24 mouse cellular contexts compared by ENCODE assay signal in the genomic region with DNA sequence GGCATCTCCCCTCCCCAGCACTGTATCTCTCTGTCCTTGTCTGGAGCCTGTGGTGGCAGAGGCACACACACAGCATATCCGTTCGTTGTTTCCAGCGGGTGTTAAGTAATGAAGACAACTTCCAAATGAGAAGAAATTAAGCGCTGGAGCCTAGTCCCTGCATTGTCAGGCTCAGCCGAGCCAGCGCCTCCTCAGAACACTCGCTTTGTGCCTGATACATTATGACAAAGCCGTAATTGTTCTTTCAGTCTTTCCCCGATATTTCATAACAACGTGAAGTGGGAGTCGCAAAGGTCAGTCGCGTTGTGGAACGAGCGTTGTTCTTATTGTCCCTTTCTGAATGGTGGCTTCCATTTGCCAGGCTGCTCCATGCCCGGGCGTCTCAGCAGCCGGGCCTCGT. TPM values are rescaled to one million over a fixed set of nuclear protein-coding genes. Genes with fewer than 3 reads are reported as not detected.
A peak's percentile ranks its signal among the peaks of the same experiment; 100 is the strongest.
DNase-seq lines count a peak whose midpoint lies in the region; ATAC-seq and TF ChIP-seq lines count a peak whose summit lies in the region.
"Had no signal": no experiment of that assay in that cellular context is flagged by ENCODE, and none has a peak within 500 bp of the region (broad histone marks: within the 10 kb centered on the region; RNA-seq: fewer than 3 reads in every experiment).

No protein-coding gene starts in this region.

- DNase-seq in cerebellum, adult 9-11 months, result peak; percentile 17
- DNase-seq in cerebellum, adult 8-10 months, result no peak
- DNase-seq in hindbrain, postnatal 0 days (ENCODE audit: low spot score), result peak; percentile 18
- peak; percentile 8 for DNase-seq in neural tube, embryonic 11.5 days (ENCODE audit: low spot score)
- DNase-seq in neural tube, embryonic 10.5 days (ENCODE audit: extremely low spot score, low spot score), result no peak
- peak; percentile 18 for DNase-seq in telencephalon, adult 2 months (ENCODE audit: low read depth, low spot score)
- DNase-seq in spleen, postnatal 36 days (ENCODE audit: low spot score in 2 of 2), result no peak
- DNase-seq: adrenal gland, postnatal 25 days; cerebellum, postnatal 10 days; embryo, embryonic 11 days; gastrocnemius, postnatal 25 days; kidney, adult 2 months; kidney, postnatal 10 days; thymus, postnatal 25 days had no signal

- TF ChIP-seq CTCF in hindbrain, postnatal 0 days (IDR thresholded peaks at IDR 0.05; ENCODE audit: low read depth), result no peak

- H3K27ac ChIP-seq in hindbrain, postnatal 0 days, result no peak overlapping the region
- H3K27ac ChIP-seq in hindbrain, embryonic 12.5 days, result no peak overlapping the region
- H3K27ac ChIP-seq in neural tube, embryonic 11.5 days (ENCODE audit: low read depth, low read length), result no peak overlapping the region
- H3K27ac ChIP-seq: liver, embryonic 14.5 days; lung, embryonic 15.5 days; macrophage; midbrain, embryonic 12.5 days had no signal

- 53% methylated on average over 19 of the region's 19 CpGs for WGBS in hindbrain, postnatal 0 days
- 65% methylated on average over 19 of the region's 19 CpGs for WGBS in hindbrain, embryonic 12.5 days
- 78% methylated on average over 19 of the region's 19 CpGs for WGBS in neural tube, embryonic 11.5 days

- H3K4me2 ChIP-seq in hindbrain, postnatal 0 days (ENCODE audit: low read depth, low read length), result no peak overlapping the region
- H3K4me2 ChIP-seq in hindbrain, embryonic 12.5 days (replicated peaks), result no peak overlapping the region
- no peak overlapping the region for H3K4me2 ChIP-seq in neural tube, embryonic 11.5 days (ENCODE audit: low read depth)
- H3K4me2 ChIP-seq: lung, embryonic 15.5 days; midbrain, embryonic 12.5 days had no signal

- no peak overlapping the region for H3K4me3 ChIP-seq in hindbrain, postnatal 0 days (ENCODE audit: low read length)
- no peak overlapping the region for H3K4me3 ChIP-seq in hindbrain, embryonic 12.5 days
- no peak overlapping the region for H3K4me3 ChIP-seq in neural tube, embryonic 11.5 days (ENCODE audit: low read depth, low read length)
- H3K4me3 ChIP-seq: lung, embryonic 15.5 days; midbrain, embryonic 12.5 days; myocyte had no signal

- no peak overlapping the region for H3K9ac ChIP-seq in hindbrain, postnatal 0 days (replicated peaks; ENCODE audit: low read length)
- no peak overlapping the region for H3K9ac ChIP-seq in hindbrain, embryonic 12.5 days
- H3K9ac ChIP-seq in neural tube, embryonic 11.5 days (ENCODE audit: low read length), result no peak overlapping the region
- H3K9ac ChIP-seq: liver, embryonic 14.5 days; lung, embryonic 15.5 days; midbrain, embryonic 12.5 days had no signal

- H3K4me1 ChIP-seq in hindbrain, postnatal 0 days (ENCODE audit: insufficient read depth, low read length), result peaks cover 3% of the 10 kb centered on the region; the same call in 1 of the 2 replicates
- H3K4me1 ChIP-seq in hindbrain, embryonic 12.5 days, result peaks cover 11% of the 10 kb centered on the region
- H3K4me1 ChIP-seq in neural tube, embryonic 11.5 days (ENCODE audit: control insufficient read depth, insufficient read depth, low read length), result no peaks in the 10 kb centered on the region
- H3K4me1 ChIP-seq: lung, embryonic 15.5 days had no signal

- H3K36me3 ChIP-seq in hindbrain, postnatal 0 days (ENCODE audit: insufficient read depth, low read length), result no peaks in the 10 kb centered on the region
- no peaks in the 10 kb centered on the region for H3K36me3 ChIP-seq in hindbrain, embryonic 12.5 days
- H3K36me3 ChIP-seq in neural tube, embryonic 11.5 days (ENCODE audit: control insufficient read depth, insufficient read depth, low read length), result no peaks in the 10 kb centered on the region
- H3K36me3 ChIP-seq: G1E; lung, embryonic 15.5 days; midbrain, embryonic 12.5 days had no signal

- H3K27me3 ChIP-seq in hindbrain, postnatal 0 days (ENCODE audit: insufficient read depth, low read length), result no peaks in the 10 kb centered on the region
- H3K27me3 ChIP-seq in hindbrain, embryonic 12.5 days, result peaks cover 7% of the 10 kb centered on the region; the same call in 1 of the 2 replicates
- H3K27me3 ChIP-seq in neural tube, embryonic 11.5 days (ENCODE audit: control insufficient read depth, insufficient read depth, low read length), result no peaks in the 10 kb centered on the region

- H3K9me3 ChIP-seq in hindbrain, postnatal 0 days (ENCODE audit: low read length), result no peaks in the 10 kb centered on the region
- H3K9me3 ChIP-seq in hindbrain, embryonic 12.5 days (replicated peaks), result no peaks in the 10 kb centered on the region
- no peaks in the 10 kb centered on the region for H3K9me3 ChIP-seq in neural tube, embryonic 11.5 days (ENCODE audit: control insufficient read depth, low read length)
- H3K9me3 ChIP-seq: lung, embryonic 15.5 days; midbrain, embryonic 12.5 days had no signal

- no peak for ATAC-seq in hindbrain, postnatal 0 days
- no peak for ATAC-seq in hindbrain, embryonic 12.5 days (ENCODE audit: low FRiP score)
- no peak for ATAC-seq in neural tube, embryonic 11.5 days (ENCODE audit: insufficient read depth, low FRiP score, low TSS enrichment)
- ATAC-seq: inflammation-experienced regulatory T-cells, adult 6 months had no signal

RNA-seq across cellular contexts. Expression of a gene that starts 13.7 kb away (rescaled TPM):
- total RNA-seq in hindbrain, postnatal 0 days (2014; rRNA removed), result 50.3 and 60.1 TPM in 2 replicates
- polyA plus RNA-seq in hindbrain, postnatal 0 days (2015; fragmentation: Nextera tagmentation; extraction: Ambion mirVana), result 34.7 and 39.6 TPM in 2 replicates
- 28.1 and 30.2 TPM in 2 replicates for polyA plus RNA-seq in hindbrain, embryonic 12.5 days (2016; fragmentation: Nextera tagmentation; extraction: Ambion mirVana)
- 11.2 and 11.5 TPM in 2 replicates for polyA plus RNA-seq in neural tube, embryonic 11.5 days (2014; fragmentation: Nextera tagmentation; extraction: Ambion mirVana)
- total RNA-seq: hematopoietic stem cell, adult 5-6 weeks; neutrophil, adult 5-6 weeks had no signal
- polyA plus RNA-seq: G1E; inflammation-experienced regulatory T-cells, adult 6 months; macrophage had no signal

Comparison
In these comparisons a context has a peak if more than half of its experiments do, and no peak if none do; other contexts are left out.
1. DNase-seq: peak in cerebellum, adult 9-11 months (single experiment), hindbrain, postnatal 0 days (single experiment), neural tube, embryonic 11.5 days (single experiment) and telencephalon, adult 2 months (single experiment); none in cerebellum, adult 8-10 months (single experiment), neural tube, embryonic 10.5 days (single experiment) and spleen, postnatal 36 days (0 of 2).